Mouse (Mus musculus): ENCODE data around the gene Stip1. TPM values are rescaled to one million over a fixed set of nuclear protein-coding genes. Genes with fewer than 3 reads are reported as not detected.

Stip1 gene
- total and polyA plus RNA-seq, 3 experiments, result 178 to 314 (median 202) TPM

GRCm38 (mm10) chr19:6977759-6978638 is 61.8 kb downstream of the Stip1 start:
- Histone ChIP-seq H3K27ac (ENCODE audit: insufficient read depth, low read depth) (peak overlapping the region; percentile 32; the same call in 1 of the 2 replicates), H3K4me2 (ENCODE audit: insufficient read depth, low read depth, poor library complexity, severe bottlenecking) (peak overlapping the region; percentile 69), H3K9me3 (replicated peaks; ENCODE audit: low read length) (no peaks in the 10 kb centered on the region), H3K27me3 (replicated peaks) (no peaks in the 10 kb centered on the region), H3K9ac (ENCODE audit: insufficient read depth, low read depth) (peak overlapping the region; percentile 50; the same call in 1 of the 2 replicates), H3K36me3 (replicated peaks in 1 of 2; ENCODE audit: control insufficient read depth in 1 of 2, insufficient read depth in 1 of 2, low read length in 1 of 2) (peaks cover 18 to 38% of the 10 kb centered on the region in 2 experiments), H3K79me2 (replicated peaks; ENCODE audit: control insufficient read depth, extremely low read depth, insufficient read depth, poor library complexity, severe bottlenecking) (peaks cover 29% of the 10 kb centered on the region), H3K4me1 (ENCODE audit: control insufficient read depth in 1 of 2, insufficient read depth in 2 of 2) (peaks cover 15 to 49% of the 10 kb centered on the region in 2 experiments), H3K4me3 (replicated peaks in 1 of 3; ENCODE audit: low read depth in 2 of 3, low read length in 2 of 3, poor library complexity in 1 of 3) (no peak overlapping the region)
- in situ Hi-C loops (cut with MboI; ENCODE audit: low pct_ligation_motif_present, low pct_unique_long_range_greater_than_20kb, low sequenced_read_pairs) (no loop called here), dilution Hi-C loops (cut with MboI; ENCODE audit: extremely low pct_ligation_motif_present, extremely low pct_unique_long_range_greater_than_20kb, low sequenced_read_pairs) (no loop called here)
- no peak for TF ChIP-seq JUN (IDR thresholded peaks at IDR 0.05; ENCODE audit: insufficient read depth, low read depth, low read length)
- no peak for DNase-seq (ENCODE audit: extremely low read depth)

- Histone ChIP-seq H3K79me2 (replicated peaks; ENCODE audit: control insufficient read depth, extremely low read depth, insufficient read depth, poor library complexity, severe bottlenecking) (peaks cover 29% of the 10 kb centered on the region), H3K36me3 (replicated peaks in 1 of 2; ENCODE audit: control insufficient read depth in 1 of 2, insufficient read depth in 1 of 2, low read length in 1 of 2) (peaks cover 14 to 25% of the 10 kb centered on the region in 2 experiments), H3K27ac (ENCODE audit: insufficient read depth, low read depth) (peak within 1 kb of the TSS; percentile 54), H3K4me3 (replicated peaks in 1 of 3; ENCODE audit: low read depth in 2 of 3, low read length in 2 of 3, poor library complexity in 1 of 3) (peak within 1 kb of the TSS; percentile 77 to 87 (median 85)), H3K9me3 (replicated peaks; ENCODE audit: low read length) (no peaks in the 10 kb centered on the region), H3K4me1 (ENCODE audit: control insufficient read depth in 1 of 2, insufficient read depth in 2 of 2) (peaks cover 11 to 50% of the 10 kb centered on the region in 2 experiments), H3K9ac (ENCODE audit: insufficient read depth, low read depth) (peak within 1 kb of the TSS; percentile 60), H3K4me2 (ENCODE audit: insufficient read depth, low read depth, poor library complexity, severe bottlenecking) (peak within 1 kb of the TSS; percentile 75), H3K27me3 (replicated peaks) (peaks cover 3% of the 10 kb centered on the region)
- TF ChIP-seq ELF1 (IDR thresholded peaks at IDR 0.05; ENCODE audit: low read depth, low read length) (peak; percentile 42), CTCF (conservative IDR thresholded peaks at IDR 0.05 in 1 of 2, IDR thresholded peaks at IDR 0.05 in 1 of 2; ENCODE audit: low read depth in 2 of 2, low read length in 2 of 2) (peak in 1 of 2 experiments; percentile 39; a peak in 2 of 4 replicates), NRF1 (IDR thresholded peaks at IDR 0.05; ENCODE audit: low read depth, low read length) (0 out of 2 replicates have a peak, but pooled peaks have one; percentile 22), SIN3A (IDR thresholded peaks at IDR 0.05; ENCODE audit: low read length) (peak; percentile 72), HCFC1 (IDR thresholded peaks at IDR 0.05; ENCODE audit: low read depth, low read length) (peak; percentile 42; the same call in 1 of the 2 replicates), RCOR1 (conservative IDR thresholded peaks at IDR 0.05; ENCODE audit: low read depth, low read length) (no peak), EP300 (IDR thresholded peaks at IDR 0.05; ENCODE audit: low read length) (0 out of 2 replicates have a peak, but pooled peaks have one; percentile 8), POLR2A (IDR thresholded peaks at IDR 0.05; ENCODE audit: low read depth, low read length) (peak; percentile 20; the same call in 1 of the 2 replicates), ZNF384 (IDR thresholded peaks at IDR 0.05; ENCODE audit: low read depth, low read length) (no peak), USF2 (conservative IDR thresholded peaks at IDR 0.05; ENCODE audit: low read depth, low read length) (no peak), MXI1 (IDR thresholded peaks at IDR 0.05; ENCODE audit: low read depth, low read length) (peak; percentile 13; the same call in 1 of the 2 replicates), ETS1 (conservative IDR thresholded peaks at IDR 0.05; ENCODE audit: low read depth, low read length) (0 out of 2 replicates have a peak, but pooled peaks have one; percentile 9), TCF12 (IDR thresholded peaks at IDR 0.05; ENCODE audit: low read depth, low read length) (peak; percentile 77), CHD2 (IDR thresholded peaks at IDR 0.05; ENCODE audit: low read length) (peak; percentile 76; the same call in 1 of the 2 replicates), MAZ (IDR thresholded peaks at IDR 0.05; ENCODE audit: low read depth, low read length) (peak; percentile 83; the same call in 1 of the 2 replicates)
- DNase-seq (ENCODE audit: extremely low read depth), result peak; percentile 66
- dilution Hi-C loops (cut with MboI; ENCODE audit: extremely low pct_ligation_motif_present, extremely low pct_unique_long_range_greater_than_20kb, low sequenced_read_pairs), result no loop called here
- in situ Hi-C loops (cut with MboI; ENCODE audit: low pct_ligation_motif_present, low pct_unique_long_range_greater_than_20kb, low sequenced_read_pairs), result no loop called here
Observed at GRCm38 (mm10) chr19:6975537-6976521, 63.9 kb downstream of the Stip1 start, which contains the start of gene Plcb3. Plcb3 (minus strand) TSS chr19:6976470.
